Mouse (Mus musculus) NIH3T3 (cell line): ENCODE data around the gene Cenpx.
"Not testable (repeated sequence)": the region's sequence is repeated elsewhere in the genome, so short reads cannot be mapped to it uniquely, and the experiment has no call there.

Experiments used
- DNase-seq: peaks from one replicate; pipeline ENCODE4 v3.0.0-alpha.2; 2012; ENCODE audit warnings: low read depth

The Cenpx gene

GRCm38 (mm10) chr11:120713580-120714518 lies at the start of gene Cenpx, which contains the start of gene Lrrc45:
TSS of gene Cenpx (minus strand) at chr11:120713738.
TSS of gene Lrrc45 (plus strand) at chr11:120713925.
- DNase-seq: peak; percentile 99

- peak; percentile 23 for DNase-seq
These were observed 49.1 kb upstream of the Cenpx start, which contains the start of gene Hmga1b for GRCm38 (mm10) chr11:120762672-120763041. TSS of gene Hmga1b (plus strand) at chr11:120762794.

- DNase-seq: peak; percentile 52
These were observed 48.5 kb upstream of the Cenpx start for GRCm38 (mm10) chr11:120761811-120762671.

GRCm38 (mm10) chr11:120760236-120760635 lies 46.7 kb upstream of the Cenpx start:
- no peak for DNase-seq

- no peak for DNase-seq
These were observed 38.1 kb upstream of the Cenpx start for GRCm38 (mm10) chr11:120751606-120752005.

GRCm38 (mm10) chr11:120749430-120749829 lies 35.9 kb upstream of the Cenpx start:
- DNase-seq: peak; percentile 45

GRCm38 (mm10) chr11:120747974-120748373 lies 34.4 kb upstream of the Cenpx start:
- DNase-seq: no peak

GRCm38 (mm10) chr11:120744121-120744701 lies 30.7 kb upstream of the Cenpx start:
- DNase-seq: no peak

- DNase-seq: no peak
These were observed 27.4 kb upstream of the Cenpx start for GRCm38 (mm10) chr11:120740981-120741380.

- DNase-seq: no peak
These were observed 22.9 kb upstream of the Cenpx start for GRCm38 (mm10) chr11:120736424-120736823.

GRCm38 (mm10) chr11:120733521-120733920 lies 20.0 kb upstream of the Cenpx start:
- peak; percentile 90 for DNase-seq

GRCm38 (mm10) chr11:120731858-120732680 lies 18.5 kb upstream of the Cenpx start, which contains the start of gene Cbr2:
TSS of gene Cbr2 (minus strand) at chr11:120732114.
- peak; percentile 83 for DNase-seq

GRCm38 (mm10) chr11:120731395-120731794 lies 17.9 kb upstream of the Cenpx start:
- no peak for DNase-seq

- DNase-seq: no peak
These were observed 16.9 kb upstream of the Cenpx start for GRCm38 (mm10) chr11:120730331-120730870.

- not testable (repeated sequence) for DNase-seq
These were observed 16.0 kb upstream of the Cenpx start for GRCm38 (mm10) chr11:120729432-120730050.

- no peak for DNase-seq
These were observed 15.1 kb upstream of the Cenpx start for GRCm38 (mm10) chr11:120728530-120729240.

- no peak for DNase-seq
These were observed 14.0 kb upstream of the Cenpx start for GRCm38 (mm10) chr11:120727564-120727963.

- DNase-seq: peak; percentile 97
These were observed 13.6 kb upstream of the Cenpx start, which contains the start of gene Dcxr for GRCm38 (mm10) chr11:120727169-120727527. TSS of gene Dcxr (minus strand) at chr11:120727281.

GRCm38 (mm10) chr11:120726243-120727168 lies 13.0 kb upstream of the Cenpx start:
- no peak for DNase-seq
